Mouse (Mus musculus): ENCODE results near the gene 4930442H23Rik.

GRCm38 (mm10) chr10:81175936-81176465, 7.6 kb downstream of the 4930442H23Rik start:
- TF ChIP-seq GATA1 (IDR thresholded peaks at IDR 0.05; ENCODE audit: borderline replicate concordance, low read length) = no peak
- TF ChIP-seq FLI1 (IDR thresholded peaks at IDR 0.05; ENCODE audit: low read length) = no peak

Measured in megakaryocyte, embryonic 14.5 days (primary cell).